Mouse (Mus musculus) forebrain, postnatal 0 days (tissue): ENCODE data around the gene Fam20c. TPM values are rescaled to one million over a fixed set of nuclear protein-coding genes. Genes with fewer than 3 reads are reported as not detected.

Experiments
- ATAC-seq: fragments of 200-750 bp; cut with Nextera tagmentation; 2 replicates; pipeline ENCODE4 v1.8.0; 2017; ENCODE audit warnings: mild to moderate bottlenecking, moderate library complexity
- DNase-seq: peaks from one replicate; pipeline ENCODE4 v3.0.0-alpha.2; 2015
- H3K27ac ChIP-seq: fragments of 300-500 bp; sonication (generic); 2 replicates; pipeline ENCODE4 v1.5.1; 2014; ENCODE audit warnings: low read depth, mild to moderate bottlenecking, antibody characterized with exemption, low read length, moderate library complexity, mixed read lengths
- H3K27me3 ChIP-seq: fragments of 300-500 bp; sonication (generic); 2 replicates; pipeline ENCODE4 v1.6.1; 2014; ENCODE audit warnings: mild to moderate bottlenecking, low read length, mixed read lengths; ENCODE audit not compliant: insufficient read depth
- H3K36me3 ChIP-seq: fragments of 300-500 bp; sonication (generic); 2 replicates; pipeline ENCODE4 v1.6.1; 2014; ENCODE audit warnings: mild to moderate bottlenecking, moderate library complexity; ENCODE audit not compliant: insufficient read depth
- H3K4me1 ChIP-seq: fragments of 300-500 bp; sonication (generic); 2 replicates; pipeline ENCODE4 v1.6.1; 2014; ENCODE audit warnings: antibody characterized with exemption; ENCODE audit not compliant: insufficient read depth
- H3K4me2 ChIP-seq: fragments of 300-500 bp; sonication (generic); 2 replicates; pipeline ENCODE4 v1.6.1; 2014; ENCODE audit warnings: low read depth, mild to moderate bottlenecking, moderate library complexity
- H3K4me3 ChIP-seq: fragments of 300-500 bp; sonication (generic); 2 replicates; pipeline ENCODE4 v1.5.1; 2014; ENCODE audit warnings: low read depth, low read length, mixed read lengths
- H3K9ac ChIP-seq: fragments of 300-500 bp; sonication (generic); 2 replicates; pipeline ENCODE4 v1.6.1; 2014; ENCODE audit warnings: mild to moderate bottlenecking
- H3K9me3 ChIP-seq: fragments of 300-500 bp; sonication (generic); 2 replicates; pipeline ENCODE4 v1.6.1; 2016; ENCODE audit warnings: low read length
- CTCF ChIP-seq: sonication (generic); IDR thresholded peaks from 2 replicates; pipeline ENCODE4 v1.5.1; 2016; ENCODE audit warnings: antibody characterized with exemption, control low read depth, low read depth
- WGBS: fragments of 180-500 bp; shearing (Covaris S2); extraction: QIAGEN DNeasy Blood & Tissue Kit; methylation state at CpG from one replicate; pipeline ENCODE4 v1.1.7; 2014; 5-methylcytosine and 5-hydroxymethylcytosine counted together
- polyA plus RNA-seq: library from polyadenylated mRNA; unstranded; fragments of >200 nt; fragmentation: Nextera tagmentation; extraction: Ambion mirVana; gene quantifications from 2 replicates; pipeline ENCODE4 v1.2.1, GENCODE M21; 2015
- total RNA-seq: library from RNA; depleted of rRNA; stranded (reverse); fragments of >200 nt; gene quantifications from 2 replicates; pipeline ENCODE4 v1.2.3, GENCODE M21; 2014

Fam20c gene
- total and polyA plus RNA-seq, 2 experiments from 2014 or later, result 50.0 to 81.7 TPM

GRCm38 (mm10) chr5:138782697-138783096 is 28.4 kb downstream of the Fam20c start:
- Histone ChIP-seq H3K4me3 (no peak overlapping the region), H3K27me3 (no peaks in the 10 kb centered on the region), H3K27ac (peak overlapping the region; percentile 54), H3K4me1 (0 out of 2 replicates have a peak, but pooled peaks cover 3% of the 10 kb centered on the region), H3K9me3 (no peaks in the 10 kb centered on the region), H3K4me2 (no peak overlapping the region), H3K36me3 (peaks cover 35% of the 10 kb centered on the region; the same call in 1 of the 2 replicates), H3K9ac (no peak overlapping the region)
- ATAC-seq, result peak; percentile 34; the same call in 1 of the 2 replicates
- WGBS, result 100% methylated on average over 1 of the region's 1 CpGs
- TF ChIP-seq CTCF, result no peak
- no peak for DNase-seq

GRCm38 (mm10) chr5:138783181-138783580 is 28.9 kb downstream of the Fam20c start:
- 0 out of 2 replicates have a peak, but pooled peaks cover 3% of the 10 kb centered on the region for H3K4me1 ChIP-seq
- no peak overlapping the region for H3K4me2 ChIP-seq
- no peak for DNase-seq
- peaks cover 34% of the 10 kb centered on the region; the same call in 1 of the 2 replicates for H3K36me3 ChIP-seq
- WGBS, result 61% methylated on average over 8 of the region's 8 CpGs
- no peak overlapping the region for H3K9ac ChIP-seq
- H3K27ac ChIP-seq, result peak overlapping the region; percentile 54; the same call in 1 of the 2 replicates
- H3K27me3 ChIP-seq, result no peaks in the 10 kb centered on the region
- no peak for TF ChIP-seq CTCF
- no peak overlapping the region for H3K4me3 ChIP-seq
- ATAC-seq, result peak; percentile 70
- H3K9me3 ChIP-seq, result no peaks in the 10 kb centered on the region

- H3K36me3 ChIP-seq, result peaks cover 34% of the 10 kb centered on the region; the same call in 1 of the 2 replicates
- H3K4me3 ChIP-seq, result no peak overlapping the region
- WGBS, result 88% methylated on average over 3 of the region's 3 CpGs
- no peak overlapping the region for H3K4me2 ChIP-seq
- no peak for TF ChIP-seq CTCF
- no peaks in the 10 kb centered on the region for H3K9me3 ChIP-seq
- no peaks in the 10 kb centered on the region for H3K4me1 ChIP-seq
- DNase-seq (no peak), ATAC-seq (no peak)
- H3K27ac ChIP-seq, result no peak overlapping the region
- H3K9ac ChIP-seq, result no peak overlapping the region
- H3K27me3 ChIP-seq, result no peaks in the 10 kb centered on the region
These were observed 31.7 kb downstream of the Fam20c start for GRCm38 (mm10) chr5:138785986-138786515.

- H3K9me3 ChIP-seq, result no peaks in the 10 kb centered on the region
- TF ChIP-seq CTCF, result no peak
- no peak for ATAC-seq
- H3K4me2 ChIP-seq, result no peak overlapping the region
- H3K36me3 ChIP-seq, result peaks cover 27% of the 10 kb centered on the region; the same call in 1 of the 2 replicates
- no peak for DNase-seq
- H3K27me3 ChIP-seq, result no peaks in the 10 kb centered on the region
- no peak overlapping the region for H3K9ac ChIP-seq
- H3K4me1 ChIP-seq, result no peaks in the 10 kb centered on the region
- no peak overlapping the region for H3K4me3 ChIP-seq
- no peak overlapping the region for H3K27ac ChIP-seq
- 87% methylated on average over 7 of the region's 7 CpGs for WGBS
These were observed 33.3 kb downstream of the Fam20c start for GRCm38 (mm10) chr5:138787648-138788047.

- WGBS, result 36% methylated on average over 11 of the region's 11 CpGs
- DNase-seq, result no peak
- ATAC-seq, result peak; percentile 53; the same call in 1 of the 2 replicates
These were observed 34.3 kb downstream of the Fam20c start for GRCm38 (mm10) chr5:138788481-138789211.

GRCm38 (mm10) chr5:138790954-138791480 is 36.7 kb downstream of the Fam20c start:
- no peak for DNase-seq
- H3K4me3 ChIP-seq, result no peak overlapping the region
- H3K27me3 ChIP-seq, result no peaks in the 10 kb centered on the region
- no peak overlapping the region for H3K4me2 ChIP-seq
- WGBS, result 91% methylated on average over 11 of the region's 11 CpGs
- H3K9me3 ChIP-seq, result no peaks in the 10 kb centered on the region
- H3K36me3 ChIP-seq, result peaks cover 43% of the 10 kb centered on the region
- H3K9ac ChIP-seq, result no peak overlapping the region
- H3K27ac ChIP-seq, result no peak overlapping the region
- no peak for TF ChIP-seq CTCF
- no peak for ATAC-seq
- H3K4me1 ChIP-seq, result no peaks in the 10 kb centered on the region

More at GRCm38 (mm10) chr5:138788481-138789211, 34.3 kb downstream of the Fam20c start:
- peaks cover 33% of the 10 kb centered on the region for H3K36me3 ChIP-seq
- H3K4me2 ChIP-seq, result no peak overlapping the region
- H3K9me3 ChIP-seq, result no peaks in the 10 kb centered on the region
- TF ChIP-seq CTCF, result no peak
- H3K9ac ChIP-seq, result no peak overlapping the region
- H3K27me3 ChIP-seq, result no peaks in the 10 kb centered on the region
- H3K4me3 ChIP-seq, result no peak overlapping the region
- no peaks in the 10 kb centered on the region for H3K4me1 ChIP-seq
- H3K27ac ChIP-seq, result no peak overlapping the region

GRCm38 (mm10) chr5:138801588-138802116 is 47.3 kb downstream of the Fam20c start:
- Histone ChIP-seq H3K27me3 (no peaks in the 10 kb centered on the region), H3K4me3 (no peak overlapping the region), H3K4me2 (no peak overlapping the region), H3K27ac (no peak overlapping the region), H3K9me3 (no peaks in the 10 kb centered on the region), H3K36me3 (peaks cover 56% of the 10 kb centered on the region), H3K4me1 (no peaks in the 10 kb centered on the region), H3K9ac (no peak overlapping the region)
- DNase-seq (no peak), ATAC-seq (no peak)
- WGBS, result 65% methylated on average over 7 of the region's 7 CpGs
- TF ChIP-seq CTCF, result no peak
